Mouse (Mus musculus) forebrain, embryonic 11.5 days (tissue): ENCODE measurements around the gene Rmi1. TPM values are rescaled to one million over a fixed set of nuclear protein-coding genes. Genes with fewer than 3 reads are reported as not detected.

Experiments used
- ATAC-seq: fragments of 200-750 bp; cut with Nextera tagmentation; replicated peaks from 2 replicates; pipeline ENCODE4 v1.8.0; 2017; ENCODE audit warnings: moderate TSS enrichment; ENCODE audit not compliant: low FRiP score
- DNase-seq: peaks from one replicate; pipeline ENCODE4 v3.0.0-alpha.2; 2017; ENCODE audit warnings: low spot score
- H3K27ac ChIP-seq: fragments of 300-500 bp; sonication (generic); 2 replicates; pipeline ENCODE4 v1.5.1; 2014; ENCODE audit warnings: low read depth, low read length
- H3K27me3 ChIP-seq: fragments of 300-500 bp; sonication (generic); 2 replicates; pipeline ENCODE4 v1.6.1; 2014; ENCODE audit warnings: mild to moderate bottlenecking, low read length, mixed read lengths; ENCODE audit not compliant: control insufficient read depth, insufficient read depth
- H3K36me3 ChIP-seq: fragments of 300-500 bp; sonication (generic); 2 replicates; pipeline ENCODE4 v1.6.1; 2014; ENCODE audit warnings: mild to moderate bottlenecking, low read length, moderate library complexity, mixed read lengths; ENCODE audit not compliant: control insufficient read depth, insufficient read depth
- H3K4me1 ChIP-seq: fragments of 300-500 bp; sonication (generic); replicated peaks from 2 replicates; pipeline ENCODE4 v1.6.1; 2014; ENCODE audit warnings: low read length, mixed read lengths; ENCODE audit not compliant: control insufficient read depth, insufficient read depth
- H3K4me2 ChIP-seq: fragments of 300-500 bp; sonication (generic); 2 replicates; pipeline ENCODE4 v1.6.1; 2014; ENCODE audit warnings: low read depth, mild to moderate bottlenecking, low read length, moderate library complexity, mixed read lengths; ENCODE audit not compliant: severe bottlenecking
- H3K4me3 ChIP-seq: fragments of 300-500 bp; sonication (generic); 2 replicates; pipeline ENCODE4 v1.5.1; 2014; ENCODE audit warnings: low read depth, low read length
- H3K9ac ChIP-seq: fragments of 300-500 bp; sonication (generic); 2 replicates; pipeline ENCODE4 v1.6.1; 2014; ENCODE audit warnings: low read length
- H3K9me3 ChIP-seq: fragments of 300-500 bp; sonication (generic); 2 replicates; pipeline ENCODE4 v1.6.1; 2016; ENCODE audit warnings: low read length, mixed read lengths; ENCODE audit not compliant: control insufficient read depth
- WGBS: fragments of 180-500 bp; shearing (Covaris S2); extraction: QIAGEN DNeasy Blood & Tissue Kit; methylation state at CpG from one replicate; pipeline ENCODE4 v1.1.7; 2014; 5-methylcytosine and 5-hydroxymethylcytosine counted together
- polyA plus RNA-seq: library from polyadenylated mRNA; unstranded; fragments of >200 nt; fragmentation: Nextera tagmentation; extraction: Ambion mirVana; gene quantifications from 2 replicates; pipeline ENCODE4 v1.2.1, GENCODE M21; 2014

Gene Rmi1
- polyA plus RNA-seq, 1 experiment from 2014 or later: 40.9 TPM

DNA sequence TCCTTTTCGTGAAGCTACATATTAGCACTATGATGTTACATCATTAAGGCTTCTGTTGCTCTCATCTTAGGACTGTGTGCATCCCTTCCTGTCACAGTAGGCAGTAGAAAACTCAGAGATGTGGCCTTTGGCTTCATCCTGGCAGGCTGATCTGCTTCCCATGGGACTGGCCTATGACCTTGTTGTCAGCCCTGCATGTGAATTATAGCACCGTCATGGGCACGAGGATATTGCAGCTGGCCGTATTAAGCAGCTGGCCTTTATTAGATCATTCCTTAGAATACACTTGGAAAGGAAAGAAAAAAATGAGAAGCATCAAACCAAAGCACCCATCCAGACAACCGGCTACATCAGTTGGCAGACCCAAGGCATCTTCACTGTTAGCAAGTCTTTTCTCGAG is 13.3 kb downstream of the Rmi1 start:
- no peaks in the 10 kb centered on the region for H3K9me3 ChIP-seq
- peaks cover under 1% of the 10 kb centered on the region; the same call in 1 of the 2 replicates for H3K36me3 ChIP-seq
- WGBS: 96% methylated on average over 6 of the region's 6 CpGs
- DNase-seq (no peak), ATAC-seq (no peak)
- no peak overlapping the region for H3K9ac ChIP-seq
- no peaks in the 10 kb centered on the region for H3K27me3 ChIP-seq
- no peak overlapping the region for H3K27ac ChIP-seq
- H3K4me1 ChIP-seq: no peaks in the 10 kb centered on the region
- no peak overlapping the region for H3K4me2 ChIP-seq
- H3K4me3 ChIP-seq: no peak overlapping the region

DNA sequence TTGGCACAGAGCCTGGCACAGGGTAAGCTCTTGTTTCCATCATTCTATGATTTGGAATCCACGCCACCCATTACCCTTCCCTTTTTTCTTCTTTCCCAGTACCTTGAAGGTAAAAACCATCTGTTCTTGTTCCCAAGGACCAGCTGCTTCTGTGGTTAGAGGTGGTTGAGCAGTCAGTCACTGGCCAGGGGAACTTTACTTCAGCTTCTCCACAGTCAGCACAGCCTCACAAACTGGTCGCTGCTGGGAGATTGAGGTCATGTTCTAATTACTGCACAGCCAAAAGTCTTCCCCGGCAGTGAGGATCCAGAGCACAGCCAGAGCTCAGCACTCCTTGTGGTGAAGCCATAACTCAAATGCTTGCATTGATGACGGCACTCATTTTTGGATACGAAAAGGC is 13.8 kb downstream of the Rmi1 start:
- no peak for ATAC-seq
- H3K27ac ChIP-seq: no peak overlapping the region
- H3K9me3 ChIP-seq: no peaks in the 10 kb centered on the region
- no peaks in the 10 kb centered on the region; the same call in 1 of the 2 replicates for H3K36me3 ChIP-seq
- no peaks in the 10 kb centered on the region for H3K27me3 ChIP-seq
- 87% methylated on average over 5 of the region's 5 CpGs for WGBS
- H3K9ac ChIP-seq: no peak overlapping the region
- no peak for DNase-seq
- no peak overlapping the region for H3K4me2 ChIP-seq
- H3K4me1 ChIP-seq: no peaks in the 10 kb centered on the region
- no peak overlapping the region for H3K4me3 ChIP-seq

- H3K4me2 ChIP-seq: no peak overlapping the region
- WGBS: 91% methylated on average over 4 of the region's 4 CpGs
- no peaks in the 10 kb centered on the region for H3K36me3 ChIP-seq
- H3K4me3 ChIP-seq: no peak overlapping the region
- DNase-seq: no peak
- no peak overlapping the region for H3K9ac ChIP-seq
- ATAC-seq: no peak
- H3K27ac ChIP-seq: no peak overlapping the region
- H3K9me3 ChIP-seq: no peaks in the 10 kb centered on the region
- no peaks in the 10 kb centered on the region for H3K27me3 ChIP-seq
- no peaks in the 10 kb centered on the region for H3K4me1 ChIP-seq
Measured at GRCm38 (mm10) chr13:58418656-58419055, 16.6 kb downstream of the Rmi1 start.

DNA sequence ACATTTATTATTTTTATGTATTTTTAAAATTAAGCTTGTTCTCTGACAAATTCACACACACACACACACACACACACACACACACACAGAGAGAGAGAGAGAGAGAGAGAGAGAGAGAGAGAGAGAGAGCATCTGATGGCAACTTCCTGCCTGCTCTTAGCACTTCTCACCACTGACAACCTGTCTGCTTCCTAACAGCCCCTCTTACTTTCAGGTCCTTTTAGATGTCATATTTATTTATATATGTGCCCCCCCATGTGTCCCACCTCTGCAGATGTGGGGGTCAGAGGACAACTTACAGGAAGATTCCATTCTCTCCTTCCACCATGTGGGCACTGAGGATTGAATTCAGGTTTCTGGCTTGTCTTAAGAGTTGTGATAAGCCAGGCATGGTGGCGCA is 17.2 kb downstream of the Rmi1 start:
- H3K4me2 ChIP-seq: no peak overlapping the region
- no peaks in the 10 kb centered on the region for H3K27me3 ChIP-seq
- H3K4me1 ChIP-seq: no peaks in the 10 kb centered on the region
- H3K36me3 ChIP-seq: no peaks in the 10 kb centered on the region
- DNase-seq (no peak), ATAC-seq (no peak)
- H3K4me3 ChIP-seq: no peak overlapping the region
- no peak overlapping the region for H3K27ac ChIP-seq
- H3K9me3 ChIP-seq: no peaks in the 10 kb centered on the region
- WGBS: 100% methylated on average over 1 of the region's 1 CpGs
- H3K9ac ChIP-seq: no peak overlapping the region

GRCm38 (mm10) chr13:58421026-58421425 is 19.0 kb downstream of the Rmi1 start:
- Histone ChIP-seq H3K27ac (no peak overlapping the region), H3K36me3 (no peaks in the 10 kb centered on the region), H3K9ac (no peak overlapping the region), H3K4me2 (no peak overlapping the region), H3K4me1 (no peaks in the 10 kb centered on the region), H3K27me3 (no peaks in the 10 kb centered on the region), H3K4me3 (no peak overlapping the region), H3K9me3 (no peaks in the 10 kb centered on the region)
- no peak for ATAC-seq
- 85% methylated on average over 4 of the region's 4 CpGs for WGBS
- no peak for DNase-seq

DNA sequence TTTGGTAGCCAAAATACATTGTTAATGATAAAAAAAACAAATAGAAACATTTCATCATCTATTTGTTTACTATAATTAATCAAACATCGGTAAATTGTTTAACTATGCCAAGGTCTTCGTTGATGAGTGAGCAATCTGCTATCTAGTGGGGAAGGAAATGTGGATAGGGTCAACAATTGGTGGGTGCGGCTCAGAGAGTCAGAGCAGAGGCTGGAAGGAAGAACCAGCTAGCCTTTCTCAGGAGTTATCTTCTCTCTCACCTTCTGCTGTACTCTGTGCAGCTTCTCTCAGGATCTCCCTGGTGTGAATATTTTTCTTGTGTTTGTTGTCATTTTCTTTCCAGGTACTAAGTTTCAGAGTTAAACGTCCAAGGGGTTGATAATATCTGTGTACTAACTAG is 20.2 kb downstream of the Rmi1 start:
- WGBS: 85% methylated on average over 4 of the region's 4 CpGs
- no peak overlapping the region for H3K9ac ChIP-seq

GRCm38 (mm10) chr13:58423061-58423660 is 21.1 kb downstream of the Rmi1 start:
- Histone ChIP-seq H3K36me3 (no peaks in the 10 kb centered on the region), H3K9ac (no peak overlapping the region), H3K9me3 (no peaks in the 10 kb centered on the region), H3K4me3 (no peak overlapping the region), H3K27ac (no peak overlapping the region), H3K4me2 (no peak overlapping the region), H3K27me3 (no peaks in the 10 kb centered on the region), H3K4me1 (no peaks in the 10 kb centered on the region)
- WGBS: 75% methylated on average over 10 of the region's 10 CpGs
- no peak for DNase-seq
- no peak for ATAC-seq

More for the DNA sequence above, 20.2 kb downstream of the Rmi1 start:
- Histone ChIP-seq H3K4me2 (no peak overlapping the region), H3K9me3 (no peaks in the 10 kb centered on the region), H3K4me1 (no peaks in the 10 kb centered on the region), H3K4me3 (no peak overlapping the region), H3K27ac (no peak overlapping the region), H3K36me3 (no peaks in the 10 kb centered on the region), H3K27me3 (no peaks in the 10 kb centered on the region)
- ATAC-seq (no peak), DNase-seq (no peak)

DNA sequence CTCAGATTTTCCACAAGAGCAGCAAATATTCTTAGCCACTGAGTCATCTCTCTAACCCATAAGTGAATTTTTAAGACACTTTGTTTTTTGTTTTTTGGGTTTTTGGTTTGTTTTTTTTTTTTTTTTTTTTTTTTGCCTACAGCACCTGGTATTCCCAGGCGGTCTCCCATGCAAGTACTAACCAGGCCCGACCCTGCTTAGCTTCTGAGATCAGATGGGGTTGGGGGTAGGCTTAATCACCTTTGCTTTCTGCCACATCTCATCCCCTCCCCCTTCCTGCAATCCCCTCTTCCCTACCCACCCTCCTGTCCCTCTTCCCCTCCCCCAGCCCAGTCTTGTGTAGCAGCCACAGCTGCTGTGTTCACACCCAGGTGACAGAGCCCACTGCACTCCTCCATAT is 37.7 kb downstream of the Rmi1 start:
- no peaks in the 10 kb centered on the region for H3K36me3 ChIP-seq
- H3K4me1 ChIP-seq: no peaks in the 10 kb centered on the region
- DNase-seq: no peak
- no peak overlapping the region for H3K9ac ChIP-seq
- no peak overlapping the region for H3K27ac ChIP-seq
- no peaks in the 10 kb centered on the region for H3K27me3 ChIP-seq
- no peak overlapping the region for H3K4me3 ChIP-seq
- no peak for ATAC-seq
- H3K9me3 ChIP-seq: no peaks in the 10 kb centered on the region
- 37% methylated on average over 2 of the region's 2 CpGs for WGBS
- H3K4me2 ChIP-seq: no peak overlapping the region

GRCm38 (mm10) chr13:58443326-58443725 is 41.3 kb downstream of the Rmi1 start:
- 73% methylated on average over 4 of the region's 4 CpGs for WGBS

More at GRCm38 (mm10) chr13:58443326-58443725, 41.3 kb downstream of the Rmi1 start:
- Histone ChIP-seq H3K4me1 (no peaks in the 10 kb centered on the region), H3K4me3 (no peak overlapping the region), H3K36me3 (no peaks in the 10 kb centered on the region), H3K9me3 (no peaks in the 10 kb centered on the region), H3K4me2 (no peak overlapping the region), H3K9ac (no peak overlapping the region), H3K27ac (no peak overlapping the region), H3K27me3 (no peaks in the 10 kb centered on the region)
- DNase-seq: no peak
- no peak for ATAC-seq
